Mouse (Mus musculus): ENCODE results near the gene Pgpep1l. TPM values are rescaled to one million over a fixed set of nuclear protein-coding genes. Genes with fewer than 3 reads are reported as not detected.

Pgpep1l gene
- polyA plus RNA-seq, 1 experiment from 2014 or later = 0.42 TPM

- Histone ChIP-seq H3K4me2 (ENCODE audit: low read length) (no peak overlapping the region), H3K9me3 (ENCODE audit: control insufficient read depth, low read length) (no peaks in the 10 kb centered on the region), H3K9ac (ENCODE audit: low read length) (no peak overlapping the region), H3K27me3 (ENCODE audit: control insufficient read depth, insufficient read depth, low read length) (peaks cover 6% of the 10 kb centered on the region; the same call in 1 of the 2 replicates), H3K36me3 (ENCODE audit: control insufficient read depth, insufficient read depth, low read length) (no peaks in the 10 kb centered on the region), H3K4me1 (ENCODE audit: control insufficient read depth in 2 of 2, insufficient read depth in 2 of 2, low read length in 2 of 2) (peaks cover 6 to 8% of the 10 kb centered on the region in 2 experiments; a peak in 3 of 4 replicates), H3K27ac (replicated peaks in 1 of 2; ENCODE audit: control insufficient read depth in 1 of 2, insufficient read depth in 1 of 2, low read depth in 2 of 2, low read length in 2 of 2) (no peak overlapping the region), H3K4me3 (ENCODE audit: control insufficient read depth in 1 of 2, insufficient read depth in 1 of 2, low read depth in 1 of 2, low read length in 2 of 2) (no peak overlapping the region)
- no peak for ATAC-seq (ENCODE audit: insufficient number of reproducible peaks, insufficient read depth, low FRiP score, low read depth)
- WGBS = 70% methylated on average over 5 of the region's 5 CpGs
Observed at GRCm38 (mm10) chr7:68281341-68281740, 17.3 kb upstream of the Pgpep1l start.

DNA sequence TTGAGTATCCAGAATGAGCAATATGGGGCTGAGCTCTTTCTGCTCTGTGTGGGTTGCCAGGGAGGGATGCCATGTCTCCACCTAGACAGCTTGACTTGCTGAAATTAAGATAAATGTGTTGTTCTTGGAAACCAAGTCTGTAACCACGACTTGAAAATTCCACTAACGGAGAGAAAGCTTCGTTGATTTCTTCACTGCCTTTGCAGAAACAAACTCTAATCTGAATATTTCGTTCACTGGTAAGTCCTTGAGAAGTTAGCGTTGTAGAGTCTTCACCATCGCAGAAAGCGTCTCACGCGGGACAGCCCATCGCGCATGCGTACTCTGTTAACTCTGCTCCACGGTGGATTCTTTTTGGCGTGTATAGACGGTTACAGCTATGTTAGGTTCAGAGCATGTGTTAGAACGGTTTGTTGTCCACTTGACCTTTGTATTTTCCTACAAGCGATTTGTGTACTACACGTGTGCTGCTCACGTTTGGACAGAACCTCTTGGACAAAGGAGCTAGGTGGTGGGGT is 16.4 kb upstream of the Pgpep1l start:
- WGBS = 79% methylated on average over 19 of the region's 19 CpGs
- no peak for ATAC-seq (ENCODE audit: insufficient number of reproducible peaks, insufficient read depth, low FRiP score, low read depth)
- H3K36me3 ChIP-seq (ENCODE audit: control insufficient read depth, insufficient read depth, low read length) = no peaks in the 10 kb centered on the region
- no peak overlapping the region for H3K27ac ChIP-seq (replicated peaks in 1 of 2; ENCODE audit: control insufficient read depth in 1 of 2, insufficient read depth in 1 of 2, low read depth in 2 of 2, low read length in 2 of 2)
- H3K9ac ChIP-seq (ENCODE audit: low read length) = no peak overlapping the region
- no peaks in the 10 kb centered on the region for H3K9me3 ChIP-seq (ENCODE audit: control insufficient read depth, low read length)
- no peak overlapping the region for H3K4me2 ChIP-seq (ENCODE audit: low read length)
- H3K4me3 ChIP-seq (ENCODE audit: control insufficient read depth in 1 of 2, insufficient read depth in 1 of 2, low read depth in 1 of 2, low read length in 2 of 2) = no peak overlapping the region
- peaks cover 8 to 14% of the 10 kb centered on the region in 2 experiments; a peak in 3 of 4 replicates for H3K4me1 ChIP-seq (ENCODE audit: control insufficient read depth in 2 of 2, insufficient read depth in 2 of 2, low read length in 2 of 2)
- peaks cover 7% of the 10 kb centered on the region; the same call in 1 of the 2 replicates for H3K27me3 ChIP-seq (ENCODE audit: control insufficient read depth, insufficient read depth, low read length)

GRCm38 (mm10) chr7:68279481-68279880 is 15.4 kb upstream of the Pgpep1l start:
- H3K36me3 ChIP-seq (ENCODE audit: control insufficient read depth, insufficient read depth, low read length) = no peaks in the 10 kb centered on the region
- 84% methylated on average over 7 of the region's 7 CpGs for WGBS
- no peak overlapping the region for H3K4me2 ChIP-seq (ENCODE audit: low read length)
- H3K4me3 ChIP-seq (ENCODE audit: control insufficient read depth in 1 of 2, insufficient read depth in 1 of 2, low read depth in 1 of 2, low read length in 2 of 2) = no peak overlapping the region
- H3K9ac ChIP-seq (ENCODE audit: low read length) = no peak overlapping the region
- peaks cover 7% of the 10 kb centered on the region; the same call in 1 of the 2 replicates for H3K27me3 ChIP-seq (ENCODE audit: control insufficient read depth, insufficient read depth, low read length)
- no peak overlapping the region for H3K27ac ChIP-seq (replicated peaks in 1 of 2; ENCODE audit: control insufficient read depth in 1 of 2, insufficient read depth in 1 of 2, low read depth in 2 of 2, low read length in 2 of 2)
- H3K4me1 ChIP-seq (ENCODE audit: control insufficient read depth in 2 of 2, insufficient read depth in 2 of 2, low read length in 2 of 2) = peaks cover 8 to 15% of the 10 kb centered on the region in 2 experiments; a peak in 3 of 4 replicates
- H3K9me3 ChIP-seq (ENCODE audit: control insufficient read depth, low read length) = no peaks in the 10 kb centered on the region
- ATAC-seq (ENCODE audit: insufficient number of reproducible peaks, insufficient read depth, low FRiP score, low read depth) = no peak

- no peaks in the 10 kb centered on the region for H3K9me3 ChIP-seq (ENCODE audit: control insufficient read depth, low read length)
- ATAC-seq (ENCODE audit: insufficient number of reproducible peaks, insufficient read depth, low FRiP score, low read depth) = no peak
- peaks cover 8 to 15% of the 10 kb centered on the region in 2 experiments; a peak in 3 of 4 replicates for H3K4me1 ChIP-seq (ENCODE audit: control insufficient read depth in 2 of 2, insufficient read depth in 2 of 2, low read length in 2 of 2)
- H3K4me2 ChIP-seq (ENCODE audit: low read length) = no peak overlapping the region
- no peak overlapping the region for H3K27ac ChIP-seq (replicated peaks in 1 of 2; ENCODE audit: control insufficient read depth in 1 of 2, insufficient read depth in 1 of 2, low read depth in 2 of 2, low read length in 2 of 2)
- H3K9ac ChIP-seq (ENCODE audit: low read length) = no peak overlapping the region
- no peak overlapping the region for H3K4me3 ChIP-seq (ENCODE audit: control insufficient read depth in 1 of 2, insufficient read depth in 1 of 2, low read depth in 1 of 2, low read length in 2 of 2)
- whole genome bisulfite sequencing = 66% methylated on average over 6 of the region's 6 CpGs
- peaks cover 12% of the 10 kb centered on the region for H3K27me3 ChIP-seq (ENCODE audit: control insufficient read depth, insufficient read depth, low read length)
- H3K36me3 ChIP-seq (ENCODE audit: control insufficient read depth, insufficient read depth, low read length) = no peaks in the 10 kb centered on the region
Observed at GRCm38 (mm10) chr7:68278908-68279307, 14.9 kb upstream of the Pgpep1l start.

- H3K27ac ChIP-seq (replicated peaks in 1 of 2; ENCODE audit: control insufficient read depth in 1 of 2, insufficient read depth in 1 of 2, low read depth in 2 of 2, low read length in 2 of 2) = no peak overlapping the region
Observed at GRCm38 (mm10) chr7:68278385-68278784, 14.4 kb upstream of the Pgpep1l start.

DNA sequence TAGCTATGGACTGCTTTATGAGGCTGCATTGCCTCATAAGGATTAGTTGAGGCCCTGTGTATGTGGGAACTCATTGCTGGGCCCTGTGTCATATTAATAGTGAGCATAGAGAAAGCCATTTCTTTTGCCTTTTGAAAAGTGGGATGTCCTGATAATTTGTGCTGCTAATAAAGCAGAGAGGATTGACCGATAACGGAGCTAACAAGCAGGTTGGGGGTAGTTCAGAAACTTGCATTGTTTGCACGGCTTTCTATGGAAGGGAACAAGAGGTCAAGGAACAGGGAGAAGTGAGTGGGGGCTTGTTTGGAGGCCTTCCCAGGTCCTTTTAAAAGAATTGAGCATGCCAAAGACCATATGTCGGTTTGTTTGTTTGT is 13.9 kb upstream of the Pgpep1l start:
- Histone ChIP-seq H3K4me3 (ENCODE audit: control insufficient read depth in 1 of 2, insufficient read depth in 1 of 2, low read depth in 1 of 2, low read length in 2 of 2) (no peak overlapping the region), H3K27me3 (ENCODE audit: control insufficient read depth, insufficient read depth, low read length) (peaks cover 15% of the 10 kb centered on the region), H3K4me2 (ENCODE audit: low read length) (no peak overlapping the region), H3K9ac (ENCODE audit: low read length) (no peak overlapping the region), H3K27ac (replicated peaks in 1 of 2; ENCODE audit: control insufficient read depth in 1 of 2, insufficient read depth in 1 of 2, low read depth in 2 of 2, low read length in 2 of 2) (no peak overlapping the region), H3K36me3 (ENCODE audit: control insufficient read depth, insufficient read depth, low read length) (no peaks in the 10 kb centered on the region), H3K9me3 (ENCODE audit: control insufficient read depth, low read length) (no peaks in the 10 kb centered on the region), H3K4me1 (ENCODE audit: control insufficient read depth in 2 of 2, insufficient read depth in 2 of 2, low read length in 2 of 2) (peaks cover 8 to 15% of the 10 kb centered on the region in 2 experiments; a peak in 3 of 4 replicates)
- ATAC-seq (ENCODE audit: insufficient number of reproducible peaks, insufficient read depth, low FRiP score, low read depth) = no peak
- WGBS = 81% methylated on average over 4 of the region's 4 CpGs

More at GRCm38 (mm10) chr7:68278385-68278784, 14.4 kb upstream of the Pgpep1l start:
- 92% methylated on average over 6 of the region's 6 CpGs for WGBS
- peaks cover 15% of the 10 kb centered on the region for H3K27me3 ChIP-seq (ENCODE audit: control insufficient read depth, insufficient read depth, low read length)
- H3K4me1 ChIP-seq (ENCODE audit: control insufficient read depth in 2 of 2, insufficient read depth in 2 of 2, low read length in 2 of 2) = peaks cover 8 to 15% of the 10 kb centered on the region in 2 experiments; a peak in 3 of 4 replicates
- no peak overlapping the region for H3K4me2 ChIP-seq (ENCODE audit: low read length)
- no peaks in the 10 kb centered on the region for H3K36me3 ChIP-seq (ENCODE audit: control insufficient read depth, insufficient read depth, low read length)
- H3K9me3 ChIP-seq (ENCODE audit: control insufficient read depth, low read length) = no peaks in the 10 kb centered on the region
- H3K9ac ChIP-seq (ENCODE audit: low read length) = no peak overlapping the region
- H3K4me3 ChIP-seq (ENCODE audit: control insufficient read depth in 1 of 2, insufficient read depth in 1 of 2, low read depth in 1 of 2, low read length in 2 of 2) = no peak overlapping the region
- no peak for ATAC-seq (ENCODE audit: insufficient number of reproducible peaks, insufficient read depth, low FRiP score, low read depth)

DNA sequence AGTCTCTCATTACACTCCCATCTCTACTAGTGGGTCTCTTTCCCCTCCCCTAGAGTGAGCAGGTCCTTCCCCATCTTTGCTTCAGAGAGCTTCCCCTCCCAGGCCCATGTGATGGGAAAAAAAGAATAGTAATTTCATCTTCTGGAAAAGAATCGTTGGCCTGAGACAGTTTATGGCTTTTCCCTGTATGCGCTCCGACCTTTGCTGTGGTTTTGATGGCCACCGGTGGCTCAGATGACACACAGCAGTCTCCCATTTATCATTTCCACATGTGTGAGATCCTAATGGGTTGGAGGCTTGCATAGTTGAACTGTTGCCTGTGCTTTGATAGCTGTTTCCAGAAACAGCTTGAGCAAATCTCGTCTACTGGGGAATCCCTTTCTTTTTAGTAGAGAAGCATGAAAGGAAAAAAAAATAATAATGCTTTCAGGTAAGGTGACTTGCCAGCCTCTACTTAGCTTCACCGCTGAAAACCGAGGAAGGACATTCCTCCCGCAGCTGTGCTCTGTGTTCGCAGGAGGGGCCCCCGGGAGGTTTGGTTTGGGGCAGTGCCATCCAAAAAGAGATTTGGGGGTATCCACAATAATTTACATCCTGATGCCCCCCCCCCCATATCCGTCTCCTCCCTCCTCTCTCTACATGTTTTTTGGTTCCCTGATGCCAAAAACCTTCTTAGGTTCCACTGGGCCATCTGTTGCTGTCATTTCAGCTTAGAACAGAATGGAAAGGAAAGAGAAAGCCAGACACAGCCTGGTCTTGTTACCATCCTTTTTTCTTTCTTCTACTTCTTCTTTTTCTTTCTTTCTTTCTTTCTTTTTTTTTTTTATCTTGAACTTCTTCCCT is 13.2 kb upstream of the Pgpep1l start:
- no peak overlapping the region for H3K27ac ChIP-seq (replicated peaks in 1 of 2; ENCODE audit: control insufficient read depth in 1 of 2, insufficient read depth in 1 of 2, low read depth in 2 of 2, low read length in 2 of 2)
- no peak for ATAC-seq (ENCODE audit: insufficient number of reproducible peaks, insufficient read depth, low FRiP score, low read depth)
- H3K4me3 ChIP-seq (ENCODE audit: control insufficient read depth in 1 of 2, insufficient read depth in 1 of 2, low read depth in 1 of 2, low read length in 2 of 2) = no peak overlapping the region
- no peaks in the 10 kb centered on the region for H3K36me3 ChIP-seq (ENCODE audit: control insufficient read depth, insufficient read depth, low read length)
- H3K4me1 ChIP-seq (ENCODE audit: control insufficient read depth in 2 of 2, insufficient read depth in 2 of 2, low read length in 2 of 2) = peaks cover 8 to 15% of the 10 kb centered on the region in 2 experiments; a peak in 3 of 4 replicates
- no peaks in the 10 kb centered on the region for H3K9me3 ChIP-seq (ENCODE audit: control insufficient read depth, low read length)
- no peak overlapping the region for H3K9ac ChIP-seq (ENCODE audit: low read length)
- H3K4me2 ChIP-seq (ENCODE audit: low read length) = no peak overlapping the region
- H3K27me3 ChIP-seq (ENCODE audit: control insufficient read depth, insufficient read depth, low read length) = peaks cover 15% of the 10 kb centered on the region
- WGBS = 53% methylated on average over 11 of the region's 11 CpGs
